Mouse (Mus musculus) hindbrain, embryonic 10.5 days (tissue): ENCODE data around the gene Mfn1. TPM values are rescaled to one million over a fixed set of nuclear protein-coding genes. Genes with fewer than 3 reads are reported as not detected.

Source experiments
- DNase-seq: peaks from one replicate; pipeline ENCODE4 v3.0.0-alpha.2; 2017; ENCODE audit warnings: low spot score
- H3K27ac ChIP-seq: fragments of 300-500 bp; sonication (generic); 2 replicates; pipeline ENCODE4 v1.5.1; 2016; ENCODE audit warnings: mild to moderate bottlenecking, moderate library complexity
- H3K27me3 ChIP-seq: fragments of 300-500 bp; sonication (generic); 2 replicates; pipeline ENCODE4 v1.6.1; 2016; ENCODE audit warnings: mild to moderate bottlenecking; ENCODE audit not compliant: poor library complexity, insufficient read depth, severe bottlenecking
- H3K36me3 ChIP-seq: fragments of 300-500 bp; sonication (generic); 2 replicates; pipeline ENCODE4 v1.6.1; 2016; ENCODE audit warnings: mild to moderate bottlenecking, moderate library complexity
- H3K4me1 ChIP-seq: fragments of 300-500 bp; sonication (generic); replicated peaks from 2 replicates; pipeline ENCODE4 v1.6.1; 2016; ENCODE audit warnings: mild to moderate bottlenecking
- H3K4me3 ChIP-seq: fragments of 300-500 bp; sonication (generic); 2 replicates; pipeline ENCODE4 v1.5.1; 2016; ENCODE audit warnings: mild to moderate bottlenecking, moderate library complexity
- H3K9me3 ChIP-seq: fragments of 300-500 bp; sonication (generic); 2 replicates; pipeline ENCODE4 v1.6.1; 2016; ENCODE audit warnings: mild to moderate bottlenecking, moderate library complexity
- WGBS: fragments of 180-500 bp; shearing (Covaris S2); methylation state at CpG from one replicate; pipeline ENCODE4 v1.1.7; 2016; 5-methylcytosine and 5-hydroxymethylcytosine counted together
- polyA plus RNA-seq: library from polyadenylated mRNA; unstranded; fragments of >200 nt; fragmentation: Nextera tagmentation; extraction: Ambion mirVana; gene quantifications from 2 replicates; pipeline ENCODE4 v1.2.1, GENCODE M21; 2016

Gene Mfn1
- polyA plus RNA-seq, 1 experiment from 2014 or later: 24.8 TPM

DNA sequence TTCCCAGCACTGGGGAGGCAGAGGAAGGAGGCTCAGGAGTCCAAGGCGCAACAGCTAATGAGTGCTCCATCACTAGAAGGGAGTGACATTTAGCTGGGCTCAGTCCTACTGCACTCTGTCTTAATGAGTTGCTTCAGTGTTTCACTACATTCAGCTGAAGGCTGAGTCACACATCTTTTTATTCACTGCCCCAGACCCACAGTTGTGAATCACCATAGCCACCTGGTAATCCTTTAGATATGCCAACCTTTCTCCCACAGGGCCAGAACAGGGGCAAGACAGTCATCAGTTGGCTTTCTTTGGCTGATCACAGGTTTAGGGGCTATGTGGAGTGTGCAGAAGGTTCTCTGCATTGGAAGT is 32.6 kb upstream of the Mfn1 start:
- H3K27me3 ChIP-seq: no peaks in the 10 kb centered on the region
- no peaks in the 10 kb centered on the region for H3K36me3 ChIP-seq
- no peak overlapping the region for H3K4me3 ChIP-seq
- no peaks in the 10 kb centered on the region for H3K9me3 ChIP-seq
- DNase-seq: no peak
- 94% methylated on average over 1 of the region's 1 CpGs for WGBS
- H3K4me1 ChIP-seq: peaks cover 23% of the 10 kb centered on the region
- H3K27ac ChIP-seq: peak overlapping the region; percentile 76

DNA sequence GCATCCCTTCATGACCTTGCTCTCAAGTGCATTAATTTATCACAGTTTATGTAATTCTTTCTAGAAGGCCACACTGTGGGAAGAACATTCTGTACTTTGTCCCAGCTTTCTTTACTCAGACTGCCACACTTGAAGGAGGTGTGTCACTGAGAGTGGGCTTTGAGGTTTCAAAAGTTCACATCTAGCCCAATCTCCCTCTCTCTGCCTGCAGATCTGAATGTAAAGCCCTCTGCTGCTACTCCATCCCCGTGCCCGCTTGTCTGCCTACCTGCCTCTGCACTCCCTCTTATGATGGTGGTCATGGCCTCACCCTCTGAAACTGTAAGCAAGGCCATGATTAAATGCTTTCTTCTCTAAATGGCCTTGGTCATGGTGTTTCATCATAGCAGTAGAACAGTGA is 28.9 kb upstream of the Mfn1 start:
- Histone ChIP-seq H3K9me3 (no peaks in the 10 kb centered on the region), H3K4me1 (peaks cover 15% of the 10 kb centered on the region), H3K27me3 (no peaks in the 10 kb centered on the region), H3K36me3 (no peaks in the 10 kb centered on the region), H3K27ac (no peak overlapping the region), H3K4me3 (no peak overlapping the region)
- 87% methylated on average over 2 of the region's 2 CpGs for WGBS
- DNase-seq: no peak

DNA sequence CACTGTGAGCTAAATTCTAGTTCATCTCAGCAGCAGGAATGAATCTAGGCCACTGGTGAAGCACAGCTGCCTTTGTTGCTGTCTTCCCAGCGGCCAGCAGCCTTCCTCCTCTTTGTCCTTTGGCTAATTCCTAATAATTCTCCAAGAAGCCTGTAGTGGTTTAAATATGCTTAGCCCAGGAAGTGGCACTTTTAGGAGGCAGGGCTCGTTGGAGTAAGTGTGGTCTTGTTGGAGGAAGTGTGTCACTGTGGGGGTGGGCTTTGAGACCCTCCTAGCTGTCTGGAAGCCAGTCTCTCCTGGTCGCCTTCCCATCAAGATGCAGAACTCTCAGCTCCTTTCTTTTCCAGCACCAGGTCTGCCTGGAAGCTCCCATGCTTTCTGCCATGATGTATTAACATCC is 23.4 kb upstream of the Mfn1 start:
- Histone ChIP-seq H3K9me3 (no peaks in the 10 kb centered on the region), H3K27ac (no peak overlapping the region), H3K36me3 (no peaks in the 10 kb centered on the region), H3K27me3 (no peaks in the 10 kb centered on the region), H3K4me1 (peaks cover 31% of the 10 kb centered on the region), H3K4me3 (no peak overlapping the region)
- 80% methylated on average over 3 of the region's 3 CpGs for WGBS
- no peak for DNase-seq

DNA sequence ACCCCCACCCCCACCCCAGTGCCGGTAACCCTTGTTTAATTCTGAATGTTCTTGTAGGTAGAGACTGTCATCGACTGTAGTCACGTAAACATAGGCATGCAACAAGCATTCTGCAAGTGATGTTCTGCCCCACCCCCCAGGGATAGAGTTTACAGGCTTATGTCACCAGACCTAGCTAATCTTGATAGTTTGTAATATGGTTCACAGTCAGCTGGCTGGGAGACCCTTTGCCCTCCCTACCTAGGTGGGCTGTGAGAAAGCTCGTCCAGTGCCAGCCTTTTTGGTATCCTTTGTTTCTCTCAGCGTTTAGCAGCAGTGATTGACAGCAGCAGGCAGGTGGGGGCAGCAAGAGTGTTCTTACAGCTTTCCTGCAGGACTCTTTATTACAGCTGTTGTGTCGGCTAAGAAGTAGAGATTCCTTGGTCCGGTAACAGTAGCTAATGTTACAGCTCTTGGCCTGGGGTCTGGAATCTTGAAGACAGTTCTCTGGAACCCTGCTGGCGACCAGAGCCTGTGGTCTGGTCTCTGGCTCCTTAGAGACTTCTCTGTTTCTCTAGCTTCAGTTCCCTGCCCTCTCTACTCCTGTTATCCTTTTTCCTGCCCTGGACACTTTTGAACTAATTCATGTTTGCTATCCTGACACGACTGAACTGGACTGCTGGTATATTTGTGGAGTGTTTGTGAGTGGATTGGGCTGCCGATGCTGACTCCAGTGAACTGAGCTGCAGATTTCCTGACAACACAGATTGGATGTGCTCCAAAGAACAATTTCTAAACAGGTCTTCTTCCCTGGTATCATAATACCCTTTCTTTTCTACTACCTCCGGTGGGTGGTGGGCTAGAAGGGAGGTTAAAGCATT is 22.7 kb upstream of the Mfn1 start:
- Histone ChIP-seq H3K4me1 (peaks cover 37% of the 10 kb centered on the region), H3K9me3 (no peaks in the 10 kb centered on the region), H3K4me3 (no peak overlapping the region), H3K27ac (0 out of 2 replicates have a peak overlapping the region, but pooled peaks have one; percentile 16), H3K36me3 (no peaks in the 10 kb centered on the region), H3K27me3 (no peaks in the 10 kb centered on the region)
- DNase-seq: no peak
- 58% methylated on average over 11 of the region's 11 CpGs for WGBS

DNA sequence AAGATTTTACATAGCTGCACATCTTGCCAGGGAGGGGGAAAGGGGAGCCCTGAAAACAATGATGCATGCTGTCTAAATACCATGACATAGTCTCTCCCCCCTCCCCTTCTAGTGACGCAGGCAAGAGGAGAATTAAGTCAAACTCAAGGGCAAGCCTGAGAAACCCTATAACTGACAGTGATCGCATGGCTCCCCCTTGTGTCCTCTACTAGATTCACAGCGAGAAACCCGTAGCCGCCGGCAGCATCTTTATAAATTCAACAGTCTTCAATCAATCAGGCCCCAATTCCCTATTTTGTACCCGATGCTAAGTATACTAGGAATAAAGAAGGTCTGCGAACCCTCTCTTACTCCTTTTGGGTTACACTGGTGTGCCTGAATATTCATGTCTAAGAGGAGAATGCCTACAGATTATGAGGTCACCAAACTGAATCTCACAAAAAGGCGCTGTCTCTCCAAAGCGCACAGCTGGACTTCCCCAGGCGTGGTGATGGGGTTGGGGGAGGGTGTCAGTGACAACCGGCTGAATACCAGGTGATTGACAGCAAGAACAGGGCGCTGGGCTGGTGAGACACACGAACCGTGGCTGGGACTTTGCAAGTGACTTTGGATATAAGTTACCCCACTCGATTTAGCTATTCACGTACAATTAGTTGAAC is 20.5 kb upstream of the Mfn1 start:
- Histone ChIP-seq H3K4me1 (peaks cover 50% of the 10 kb centered on the region), H3K9me3 (no peaks in the 10 kb centered on the region), H3K4me3 (peak overlapping the region; percentile 41), H3K27ac (peak overlapping the region; percentile 37; the same call in 1 of the 2 replicates), H3K36me3 (0 out of 2 replicates have a peak, but pooled peaks cover 5% of the 10 kb centered on the region), H3K27me3 (no peaks in the 10 kb centered on the region)
- peak; percentile 76 for DNase-seq
- WGBS: 2% methylated on average over 17 of the region's 17 CpGs

DNA sequence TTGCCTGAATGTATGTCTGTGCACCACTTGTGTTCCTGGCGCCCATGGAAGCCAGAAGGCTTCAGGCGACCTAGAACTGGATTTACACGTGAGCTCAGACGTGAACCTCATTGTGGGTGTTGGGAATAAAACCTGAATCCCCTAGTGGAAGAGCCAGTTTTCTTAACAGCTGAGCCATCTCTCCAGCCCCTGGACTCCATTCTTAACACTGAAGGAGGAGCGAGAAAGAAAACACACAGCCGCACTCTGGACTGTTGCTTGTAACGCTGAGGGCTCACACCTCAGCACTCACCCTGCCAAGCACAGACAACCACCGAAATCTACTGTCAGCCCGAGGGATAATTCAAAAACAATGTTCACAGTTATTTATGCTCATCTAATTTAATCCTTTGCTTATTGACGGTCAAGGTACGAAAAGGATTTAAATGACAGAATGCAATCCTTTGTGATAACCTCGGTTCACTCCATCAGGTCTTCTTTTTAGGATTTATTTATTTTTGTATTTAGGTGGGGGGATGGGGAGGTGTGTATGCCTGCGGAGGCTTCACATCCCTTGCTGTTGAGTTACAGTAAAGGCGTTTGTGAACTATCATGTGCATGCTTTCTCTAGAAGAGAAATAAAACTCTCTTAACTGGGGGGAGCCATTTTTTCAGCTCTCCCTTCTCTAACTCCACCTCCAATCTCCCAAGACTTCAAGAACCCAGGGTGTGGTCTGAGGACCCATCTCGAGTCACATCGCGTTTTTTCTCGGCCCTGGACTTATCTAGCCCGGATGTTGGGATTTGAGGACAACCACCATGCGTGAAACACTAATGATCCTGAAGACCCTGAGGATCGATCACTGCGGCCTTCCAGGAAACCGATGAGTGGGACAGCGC is 19.5 kb upstream of the Mfn1 start, which contains the start of gene Zfp639:
Zfp639 (plus strand) TSS at position 764 of the 879 bp plus-strand sequence.
- peaks cover 50% of the 10 kb centered on the region for H3K4me1 ChIP-seq
- H3K36me3 ChIP-seq: peaks cover 11% of the 10 kb centered on the region
- H3K9me3 ChIP-seq: no peaks in the 10 kb centered on the region
- H3K27ac ChIP-seq: peak within 1 kb of the TSS; percentile 98
- 6% methylated on average over 24 of the region's 24 CpGs for WGBS
- no peaks in the 10 kb centered on the region for H3K27me3 ChIP-seq
- peak; percentile 18 for DNase-seq
- H3K4me3 ChIP-seq: peak within 1 kb of the TSS; percentile 91

DNA sequence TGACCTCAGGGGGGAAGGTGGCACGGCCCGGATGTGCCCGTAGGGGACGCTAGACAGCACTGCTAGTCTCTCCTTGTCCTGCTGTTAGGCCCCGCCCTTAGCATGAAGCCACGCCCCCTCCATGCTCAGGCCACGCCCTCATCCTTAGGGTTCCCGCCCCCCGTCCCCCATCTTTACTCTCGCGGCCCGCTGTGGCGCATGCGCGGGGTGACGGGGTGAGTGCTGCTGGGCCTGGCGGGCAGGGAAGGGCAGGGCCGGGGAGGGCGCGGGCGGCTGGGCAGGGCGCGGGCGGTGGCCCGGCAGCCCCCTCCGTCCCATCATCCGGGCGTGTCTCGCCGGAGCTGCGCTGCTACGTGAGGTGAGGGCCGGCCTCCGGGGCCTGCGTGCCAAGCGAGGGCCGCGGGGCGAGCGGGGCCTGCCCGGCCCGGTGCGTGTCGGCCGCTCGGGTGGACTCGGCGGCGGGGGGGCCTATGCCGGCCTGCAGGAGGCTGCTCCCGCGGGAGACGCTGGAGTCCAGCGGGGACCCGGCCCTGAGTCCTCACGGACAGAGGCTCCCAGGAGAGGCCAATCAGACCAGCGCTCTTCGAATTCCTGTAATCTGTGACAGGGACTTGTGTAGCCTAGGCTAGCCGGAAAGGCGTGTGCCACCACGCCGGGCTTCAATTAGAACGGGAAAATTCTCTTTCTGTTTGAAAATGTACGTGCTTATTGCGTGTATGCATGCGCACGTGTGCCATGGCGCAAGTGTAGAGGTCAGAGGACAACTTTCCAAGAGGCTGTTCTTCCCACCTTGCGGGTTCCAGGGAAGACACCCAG is 18.7 kb upstream of the Mfn1 start:
- WGBS: under 1% methylated on average over 68 of the region's 69 CpGs
- Histone ChIP-seq H3K27ac (peak overlapping the region; percentile 98), H3K4me3 (peak overlapping the region; percentile 91), H3K27me3 (no peaks in the 10 kb centered on the region), H3K9me3 (no peaks in the 10 kb centered on the region), H3K36me3 (peaks cover 17% of the 10 kb centered on the region), H3K4me1 (peaks cover 50% of the 10 kb centered on the region)
- DNase-seq: peak; percentile 99

DNA sequence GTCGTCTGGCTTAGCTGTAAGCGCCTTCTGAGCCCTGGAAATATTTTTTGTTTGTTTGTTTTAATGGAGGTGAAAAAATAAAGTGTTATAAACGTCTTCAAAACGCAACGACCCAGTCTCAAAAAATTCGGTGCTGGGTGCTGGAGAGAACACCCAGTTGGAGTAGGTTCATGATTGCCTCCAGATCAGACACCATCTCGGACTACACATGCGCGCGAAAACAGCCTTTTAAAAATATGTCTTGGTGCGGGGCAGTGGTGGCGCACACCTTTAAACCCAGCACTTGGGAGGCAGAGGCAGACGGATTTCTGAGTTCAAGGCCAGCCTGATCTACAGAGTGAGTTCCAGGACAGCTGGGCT is 18.1 kb upstream of the Mfn1 start:
- peaks cover 23% of the 10 kb centered on the region for H3K36me3 ChIP-seq
- 11% methylated on average over 13 of the region's 13 CpGs for WGBS
- H3K4me1 ChIP-seq: peaks cover 50% of the 10 kb centered on the region
- H3K4me3 ChIP-seq: peak overlapping the region; percentile 91
- no peaks in the 10 kb centered on the region for H3K9me3 ChIP-seq
- H3K27ac ChIP-seq: peak overlapping the region; percentile 98
- DNase-seq: peak; percentile 25
- H3K27me3 ChIP-seq: no peaks in the 10 kb centered on the region

DNA sequence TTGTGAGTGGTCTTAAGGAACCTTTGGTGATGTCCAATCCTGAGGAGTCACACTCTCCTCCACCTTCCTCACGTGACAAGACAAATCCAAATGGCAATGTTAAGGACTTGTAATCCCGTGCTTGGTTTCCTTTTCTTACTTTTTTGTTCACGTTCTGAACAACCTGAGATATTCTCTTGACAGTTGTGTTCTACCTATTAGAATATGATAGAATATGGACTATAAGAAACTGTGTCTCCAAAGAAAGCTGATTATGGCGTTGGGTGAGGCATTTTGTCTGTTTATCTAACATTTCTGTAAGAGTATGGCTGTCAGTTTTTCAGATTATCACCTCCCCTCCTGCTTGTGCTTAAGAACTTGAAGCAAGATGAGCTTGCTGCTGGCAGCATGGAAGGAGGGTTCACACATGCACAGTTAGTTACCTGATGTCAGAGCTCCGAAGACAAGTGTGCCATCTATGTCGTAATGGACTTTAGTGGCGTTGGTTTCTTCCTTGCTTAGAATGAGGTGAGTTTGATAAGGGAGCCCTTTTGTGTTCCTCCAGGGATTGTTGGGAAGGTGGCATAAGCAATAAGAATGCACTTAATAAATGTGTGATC is 16.5 kb upstream of the Mfn1 start:
- peaks cover 39% of the 10 kb centered on the region for H3K36me3 ChIP-seq
- DNase-seq: no peak
- WGBS: 92% methylated on average over 7 of the region's 7 CpGs
- H3K27me3 ChIP-seq: no peaks in the 10 kb centered on the region
- no peak overlapping the region for H3K27ac ChIP-seq
- peaks cover 43% of the 10 kb centered on the region for H3K4me1 ChIP-seq
- no peaks in the 10 kb centered on the region for H3K9me3 ChIP-seq
- no peak overlapping the region for H3K4me3 ChIP-seq

DNA sequence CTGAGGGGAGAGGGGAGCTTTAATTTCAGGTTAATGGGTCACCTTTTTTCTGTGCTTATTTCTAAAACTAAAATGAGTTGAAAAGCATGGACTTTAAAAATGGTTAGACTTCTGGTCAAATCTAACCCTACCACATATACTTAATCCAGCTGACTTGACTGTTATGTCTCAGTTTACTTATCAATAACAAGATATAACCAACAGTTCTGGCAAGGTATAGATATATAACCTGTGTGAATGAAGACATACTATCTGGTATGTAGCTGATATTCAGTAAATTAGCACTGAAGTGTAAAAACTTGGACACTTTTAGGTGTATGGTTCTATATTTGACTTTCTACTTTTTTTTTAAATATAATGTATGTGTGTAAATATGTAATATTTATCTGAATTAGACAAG is 15.7 kb upstream of the Mfn1 start:
- H3K4me1 ChIP-seq: peaks cover 42% of the 10 kb centered on the region
- no peaks in the 10 kb centered on the region for H3K27me3 ChIP-seq
- peaks cover 46% of the 10 kb centered on the region for H3K36me3 ChIP-seq
- H3K27ac ChIP-seq: no peak overlapping the region
- DNase-seq: no peak
- H3K9me3 ChIP-seq: no peaks in the 10 kb centered on the region
- H3K4me3 ChIP-seq: no peak overlapping the region

DNA sequence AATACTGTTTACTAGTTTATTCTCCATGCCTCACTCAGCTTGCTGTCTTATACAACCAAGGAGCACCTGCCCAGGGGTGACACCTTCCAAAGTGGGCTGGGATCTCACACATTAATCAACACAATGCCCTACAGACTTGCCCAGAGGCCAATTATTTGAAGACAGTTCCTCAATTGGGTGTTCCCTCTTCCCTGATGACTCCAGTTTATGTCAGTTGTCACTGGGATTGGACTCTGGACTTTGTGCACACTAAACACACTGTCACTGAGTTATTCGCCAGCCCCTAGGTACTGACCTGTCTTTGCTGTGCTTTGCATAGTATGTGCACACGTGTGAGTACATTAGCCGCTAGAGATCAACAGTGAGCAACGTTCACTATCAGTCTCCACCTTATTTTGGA is 2.1 kb upstream of the Mfn1 start:
- Histone ChIP-seq H3K27ac (no peak overlapping the region), H3K4me3 (no peak overlapping the region), H3K9me3 (peaks cover 21% of the 10 kb centered on the region), H3K4me1 (peaks cover 7% of the 10 kb centered on the region; the same call in 1 of the 2 replicates), H3K36me3 (peaks cover 44% of the 10 kb centered on the region), H3K27me3 (no peaks in the 10 kb centered on the region)
- DNase-seq: no peak
- 97% methylated on average over 4 of the region's 4 CpGs for WGBS

DNA sequence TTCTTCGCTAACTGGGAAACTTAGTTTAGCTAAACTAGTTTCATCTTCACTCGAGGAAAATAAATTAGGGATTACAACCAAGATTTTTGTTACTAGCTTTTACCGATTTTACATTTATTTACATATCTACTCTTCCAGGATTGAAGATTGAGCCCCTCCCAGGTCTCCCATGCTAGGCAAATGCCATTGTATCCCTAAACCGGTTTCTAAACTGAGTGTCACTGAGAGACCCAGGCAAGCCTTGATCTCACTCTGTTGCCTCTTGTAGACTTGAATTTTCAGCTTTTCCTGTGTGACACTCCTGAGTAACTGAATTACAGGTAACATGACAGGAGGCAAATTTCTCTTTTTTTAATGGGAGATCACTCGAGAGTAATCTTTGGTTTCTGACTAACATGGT is 776 bp downstream of the Mfn1 start:
- H3K9me3 ChIP-seq: peaks cover 14% of the 10 kb centered on the region
- no peak overlapping the region for H3K27ac ChIP-seq
- H3K27me3 ChIP-seq: no peaks in the 10 kb centered on the region
- WGBS: 16% methylated on average over 5 of the region's 5 CpGs
- peaks cover 37% of the 10 kb centered on the region for H3K36me3 ChIP-seq
- peak overlapping the region; percentile 90 for H3K4me3 ChIP-seq
- no peak for DNase-seq
- peaks cover 7% of the 10 kb centered on the region; the same call in 1 of the 2 replicates for H3K4me1 ChIP-seq
